Mouse (Mus musculus) ES-Bruce4 (cell line): ENCODE data around the gene Stac.

Experiments used
- CTCF ChIP-seq: IDR thresholded peaks from one replicate; pipeline ENCODE4 v1.8.1; 2011; ENCODE audit warnings: low read depth, low read length
- EP300 ChIP-seq: IDR thresholded peaks from 2 replicates; pipeline ENCODE4 v1.6.1; 2011; ENCODE audit warnings: low read depth, low read length; ENCODE audit not compliant: insufficient read depth
- POLR2A ChIP-seq: IDR thresholded peaks from one replicate; pipeline ENCODE4 v1.8.1; 2011; ENCODE audit warnings: low read length; ENCODE audit not compliant: insufficient read depth

DNA sequence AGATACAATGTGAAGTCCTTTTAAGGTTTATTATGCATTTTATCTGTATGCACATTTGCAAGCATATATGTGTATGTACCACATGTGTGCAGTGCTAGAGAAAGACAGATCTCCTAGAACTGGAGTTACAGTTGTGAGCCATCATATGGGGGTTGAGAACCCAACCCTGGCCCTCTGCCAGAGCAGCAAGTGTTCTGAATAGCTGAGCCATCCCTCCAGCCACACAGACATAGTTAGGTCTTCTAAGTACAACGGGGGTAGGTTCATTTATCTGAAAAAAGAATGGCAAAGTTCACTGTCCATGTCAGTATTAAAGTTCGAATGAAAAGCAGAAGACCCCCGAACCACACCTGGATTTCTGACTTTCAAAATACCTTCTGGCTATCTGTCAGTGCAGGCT is 48.9 kb upstream of the Stac start:
- no peak for TF ChIP-seq CTCF
- TF ChIP-seq EP300 = no peak
- no peak for TF ChIP-seq POLR2A
